Mouse (Mus musculus) frontal cortex, postnatal 14 days (tissue): Measurements from ENCODE around the gene Stxbp1.

Experiments
- DNase-seq, 2 experiments: peaks; one replicate each; pipeline ENCODE4 v3.0.0; 2022; ENCODE audit warnings: low spot score in 2 of 2

Stxbp1 gene

DNA sequence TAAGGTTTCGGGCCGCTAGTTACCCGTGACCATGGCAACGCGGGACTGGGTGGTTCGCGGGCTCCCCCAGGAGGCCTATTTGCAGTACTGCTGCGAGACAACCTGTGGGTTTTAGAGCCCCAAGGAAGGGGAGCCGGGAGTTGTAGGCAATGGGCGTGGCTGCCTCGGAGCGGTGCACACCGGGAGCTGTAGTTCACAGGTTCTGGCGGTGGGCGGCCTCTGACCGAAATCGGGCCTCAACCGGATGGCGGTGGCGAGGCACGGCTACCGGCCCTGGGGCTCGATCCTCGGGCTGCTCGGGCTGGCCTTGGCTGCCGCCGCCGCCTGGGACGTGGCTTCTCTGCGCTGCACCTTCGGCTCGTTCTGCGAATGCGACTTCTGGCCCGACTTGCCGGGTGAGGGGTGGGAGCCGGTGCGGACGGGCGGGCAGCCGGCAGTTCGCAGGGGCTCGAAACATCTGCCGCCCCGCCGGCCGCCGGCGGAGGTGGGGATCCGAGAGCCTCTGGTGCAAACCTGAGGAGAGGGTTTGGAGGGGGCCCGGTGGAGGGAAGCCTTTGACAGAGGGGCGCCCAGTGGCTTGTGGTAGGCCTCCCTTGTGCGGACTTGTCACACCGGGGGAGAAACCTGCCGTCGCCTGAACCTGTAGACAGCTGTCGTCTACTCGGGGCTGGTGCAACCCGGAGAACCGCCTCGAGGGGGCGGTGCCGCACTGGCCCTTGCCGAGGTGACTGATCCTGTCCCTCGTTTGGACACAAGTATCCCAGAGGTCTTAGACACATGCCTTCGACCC, 89.8 kb downstream of the Stxbp1 start, which contains the start of gene Tor2a:
Gene Tor2a (plus strand): TSS at position 179 of the 790 bp plus-strand sequence.
- peak; percentile 95 to 96 for DNase-seq

DNA sequence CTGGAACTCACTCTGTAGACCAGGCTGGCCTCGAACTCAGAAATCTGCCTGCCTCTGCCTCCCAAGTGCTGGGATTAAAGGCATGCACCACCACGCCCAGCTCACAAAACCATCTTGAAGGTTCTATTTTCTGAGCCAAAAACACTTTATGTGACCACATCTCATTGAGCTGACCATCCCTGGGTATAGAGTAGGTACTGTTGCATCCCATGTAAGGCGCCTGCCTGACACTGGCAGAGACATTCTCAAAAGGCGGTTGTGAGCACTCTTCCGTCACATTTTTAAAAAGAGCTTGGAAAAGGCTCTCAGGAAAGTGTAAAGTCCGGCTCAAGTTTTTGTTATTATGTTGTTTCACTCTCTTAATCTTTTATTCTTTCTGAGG, 90.4 kb downstream of the Stxbp1 start:
- no peak for DNase-seq

DNA sequence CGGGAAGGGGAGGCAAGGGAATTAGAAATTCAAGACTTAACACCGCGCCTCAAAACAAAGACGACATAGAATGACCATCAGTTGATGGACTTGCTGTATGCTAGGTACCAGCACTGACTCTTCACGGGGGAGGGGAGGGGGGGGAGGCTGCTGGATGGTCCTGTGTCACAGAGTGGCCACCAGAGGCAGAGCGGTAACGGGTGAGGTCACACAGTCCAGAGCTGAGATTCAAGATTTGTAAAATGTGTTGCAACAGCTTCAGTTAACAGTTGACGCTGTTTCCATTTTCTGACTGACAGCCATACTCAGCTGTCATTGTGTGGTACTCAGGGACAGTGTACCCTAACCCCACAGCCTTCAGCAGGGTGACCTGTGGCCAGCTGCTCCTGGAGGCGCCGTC, 94.9 kb downstream of the Stxbp1 start:
- no peak for DNase-seq

DNA sequence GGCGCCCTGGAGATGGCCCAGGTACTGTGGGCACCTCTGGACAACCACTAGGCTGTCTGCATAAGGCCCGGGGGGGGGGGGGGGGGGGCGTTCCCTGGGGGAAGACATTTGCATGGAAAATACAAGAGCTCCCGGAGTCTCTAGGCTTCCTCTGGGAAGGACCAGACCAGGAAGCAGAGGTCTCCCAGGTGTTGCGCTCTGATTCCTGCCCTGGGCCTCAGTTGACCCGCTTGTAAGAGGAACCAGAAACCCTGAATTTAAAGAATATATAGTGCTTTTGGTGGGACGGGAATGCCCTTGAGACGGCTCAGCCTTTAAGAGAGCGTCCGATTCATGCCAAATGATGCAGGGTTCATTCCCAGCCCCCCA, 95.4 kb downstream of the Stxbp1 start:
- DNase-seq, result no peak

DNA sequence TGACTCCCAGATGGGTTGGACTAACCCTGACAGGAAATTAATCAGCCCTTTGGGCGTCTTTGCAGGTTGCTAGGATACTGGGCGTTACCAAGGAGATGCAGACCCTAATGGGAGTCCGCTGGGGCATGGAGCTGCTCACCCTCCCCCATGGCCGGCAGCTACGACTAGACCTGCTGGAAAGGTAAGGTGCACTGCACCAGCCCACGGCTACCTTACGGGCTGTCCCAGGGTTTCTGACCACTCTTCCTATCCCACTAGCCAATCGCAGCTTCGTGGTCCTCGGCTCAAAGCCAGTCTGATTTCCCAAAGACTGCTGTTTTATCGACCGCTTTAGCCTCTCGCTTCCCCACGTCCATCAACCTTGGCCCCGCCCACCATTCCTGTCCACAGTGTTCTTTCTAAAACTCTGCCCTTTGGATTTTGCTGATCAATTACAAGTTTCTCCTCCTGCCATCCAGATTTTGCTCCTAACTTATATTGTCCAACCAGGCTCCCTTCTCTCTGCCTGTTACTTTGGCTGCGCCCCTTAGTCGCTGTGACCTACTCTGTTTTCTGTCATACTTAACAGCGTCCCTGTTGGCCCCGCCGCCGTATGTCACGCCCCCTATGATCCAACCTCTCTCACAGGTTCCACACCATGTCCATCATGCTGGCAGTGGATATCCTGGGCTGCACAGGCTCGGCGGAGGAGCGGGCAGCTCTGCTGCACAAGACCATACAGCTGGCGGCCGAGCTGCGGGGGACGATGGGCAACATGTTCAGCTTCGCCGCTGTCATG, 96.0 kb downstream of the Stxbp1 start:
- no peak for DNase-seq

DNA sequence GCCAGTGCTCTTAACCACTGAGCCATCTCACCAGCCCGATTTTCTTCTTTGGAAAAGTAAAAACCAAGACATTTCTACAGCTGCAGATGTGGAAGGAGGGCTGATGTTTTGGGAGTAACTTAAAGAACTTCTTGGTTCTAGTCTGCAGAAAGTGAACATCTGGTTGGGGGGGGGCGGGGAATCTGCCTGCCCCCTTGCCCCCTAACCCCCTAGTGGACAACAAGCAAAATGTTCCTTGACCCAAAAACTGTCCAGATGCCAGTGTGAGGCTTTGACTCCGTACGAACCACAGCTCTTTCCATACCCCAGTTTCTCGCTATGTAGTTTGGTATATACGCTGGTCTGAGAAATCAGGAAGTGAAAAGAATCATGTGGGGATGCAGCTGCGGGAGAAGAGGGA, 96.8 kb downstream of the Stxbp1 start:
- DNase-seq, result no peak

DNA sequence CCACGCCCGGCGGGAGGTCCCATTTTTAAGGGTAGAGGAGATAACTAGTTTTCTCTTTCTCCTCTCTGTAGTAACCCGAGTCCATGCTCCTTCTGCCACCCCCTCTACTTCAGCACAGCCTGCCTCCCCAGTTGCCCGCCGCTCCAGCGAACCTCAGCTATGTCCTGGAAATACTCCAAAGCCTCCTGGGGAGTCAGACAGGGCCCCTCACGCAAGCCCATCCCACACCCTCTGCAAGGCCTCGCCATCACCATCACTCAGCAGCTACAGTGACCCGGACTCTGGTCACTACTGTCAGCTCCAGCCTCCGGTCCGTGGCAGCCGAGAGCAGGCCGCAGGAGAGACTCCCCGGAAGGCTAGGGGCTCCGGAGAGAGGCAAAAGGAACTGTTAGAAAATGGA, 98.0 kb downstream of the Stxbp1 start:
- DNase-seq, result no peak

DNA sequence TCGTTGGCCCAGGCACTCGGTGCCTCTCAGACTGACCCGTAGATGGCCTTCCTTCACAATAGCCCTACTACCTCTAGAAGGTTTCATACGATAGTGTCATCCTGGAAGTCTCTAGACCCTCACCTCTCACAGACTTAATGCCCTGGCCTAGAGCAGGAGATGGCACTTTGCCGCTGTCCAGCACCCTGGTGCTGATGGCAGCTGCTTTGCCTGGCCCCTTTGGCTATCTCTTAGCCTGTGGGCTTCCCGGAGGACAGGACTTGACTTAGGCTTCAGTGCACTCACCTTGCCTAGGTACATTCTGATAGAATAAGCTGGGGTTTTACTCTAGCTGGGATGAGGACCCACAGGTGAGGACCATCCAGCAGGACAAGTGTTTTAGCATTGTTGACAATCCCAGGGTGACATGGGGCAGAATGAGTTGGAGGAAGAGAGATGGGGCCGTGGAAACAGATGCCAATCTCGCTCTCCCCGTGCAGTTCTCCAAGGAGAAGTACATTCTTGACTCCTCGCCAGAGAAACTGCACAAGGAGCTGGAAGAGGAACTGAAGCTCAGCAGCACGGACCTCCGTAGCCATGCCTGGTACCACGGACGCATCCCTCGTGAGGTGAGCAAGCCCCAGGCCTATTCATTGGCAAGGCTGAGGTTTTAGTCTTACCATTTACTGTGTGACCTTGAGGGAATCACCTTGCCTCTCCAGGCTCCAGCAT, 102.6 kb downstream of the Stxbp1 start:
- no peak for DNase-seq

DNA sequence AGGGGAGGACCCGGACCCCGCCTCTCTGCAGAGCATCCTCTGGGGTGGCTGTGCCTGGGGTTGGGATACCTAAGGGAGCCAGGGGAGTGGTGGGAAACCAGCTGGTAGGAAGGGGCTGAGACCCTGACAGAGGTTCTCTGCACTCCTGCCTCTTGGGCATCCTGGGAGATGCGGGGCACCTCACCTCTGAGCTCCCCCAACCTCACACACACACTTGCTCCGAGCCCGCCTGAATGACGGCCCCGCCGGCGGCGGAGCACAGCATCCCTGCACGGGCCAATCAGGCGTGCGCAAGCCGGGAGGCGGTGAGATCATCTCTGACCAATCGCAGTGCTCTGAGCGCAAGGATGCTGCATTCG, 104.9 kb downstream of the Stxbp1 start:
- peak; percentile 79 for DNase-seq

DNA sequence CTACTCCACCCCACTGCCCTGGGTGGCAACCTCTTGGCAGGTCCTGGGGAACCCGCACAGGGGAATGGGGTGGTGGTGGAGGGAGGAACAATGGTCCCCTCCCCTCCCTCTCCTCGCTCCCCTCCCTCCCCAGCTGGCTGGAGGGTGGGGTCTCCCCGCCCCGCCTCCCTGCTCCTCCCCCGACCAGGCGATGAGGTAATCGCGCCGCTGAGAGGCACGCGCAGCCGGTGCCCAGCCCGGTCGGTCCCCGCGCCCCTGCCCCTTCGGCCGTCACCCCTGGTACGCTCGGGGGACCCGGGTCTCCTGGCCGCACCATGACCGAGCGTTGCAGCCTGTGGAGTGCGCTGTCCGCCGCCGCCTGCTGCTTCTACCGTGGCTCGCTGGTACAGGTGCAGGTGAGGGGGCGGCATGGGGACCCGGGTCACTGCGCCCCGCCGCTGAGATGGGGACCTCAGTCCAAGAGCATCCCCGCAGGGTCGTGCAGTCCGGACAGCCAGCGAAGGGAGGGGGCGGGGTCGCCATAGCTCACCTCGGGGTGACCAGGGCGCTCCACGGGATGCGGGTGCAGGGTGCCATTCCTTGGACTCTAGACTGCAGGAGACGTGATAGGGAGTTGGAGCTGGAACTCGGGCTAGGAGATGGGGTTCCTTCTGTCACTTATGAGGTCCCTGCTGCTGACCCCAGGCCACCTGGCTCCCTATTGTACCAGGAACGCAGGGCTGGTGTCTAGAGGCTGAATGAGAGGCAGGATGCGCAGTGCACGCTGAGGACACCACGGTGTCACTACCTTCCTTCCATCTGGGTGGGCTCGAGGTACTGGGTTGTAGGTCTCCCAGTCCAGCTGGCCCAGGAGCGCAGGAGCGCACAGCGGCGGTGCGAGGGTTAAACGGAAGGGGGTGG, 105.5 kb downstream of the Stxbp1 start:
- peak in 1 of 2 experiments; percentile 55 for DNase-seq

DNA sequence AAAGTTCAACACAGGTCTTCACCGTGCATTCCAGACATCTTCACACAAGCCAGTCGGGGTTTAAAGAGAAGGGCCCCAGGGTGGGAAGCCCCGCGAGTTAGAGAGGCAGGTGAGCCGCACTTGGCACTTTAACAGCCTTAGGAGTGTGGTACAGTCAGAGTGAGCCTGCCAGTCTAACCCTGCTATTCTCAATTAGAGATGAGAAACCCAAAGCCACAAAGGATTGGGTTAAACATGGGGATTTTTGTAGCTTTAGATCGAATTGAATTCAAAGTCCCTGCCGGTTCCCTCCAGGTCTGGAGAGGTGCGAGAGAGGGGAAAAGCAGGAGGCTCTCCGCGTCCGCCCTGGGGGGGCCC, 106.2 kb downstream of the Stxbp1 start, which contains the start of gene 6330409D20Rik:
Gene 6330409D20Rik (minus strand): TSS at position 101 of the 357 bp plus-strand sequence.
- DNase-seq, result no peak

DNA sequence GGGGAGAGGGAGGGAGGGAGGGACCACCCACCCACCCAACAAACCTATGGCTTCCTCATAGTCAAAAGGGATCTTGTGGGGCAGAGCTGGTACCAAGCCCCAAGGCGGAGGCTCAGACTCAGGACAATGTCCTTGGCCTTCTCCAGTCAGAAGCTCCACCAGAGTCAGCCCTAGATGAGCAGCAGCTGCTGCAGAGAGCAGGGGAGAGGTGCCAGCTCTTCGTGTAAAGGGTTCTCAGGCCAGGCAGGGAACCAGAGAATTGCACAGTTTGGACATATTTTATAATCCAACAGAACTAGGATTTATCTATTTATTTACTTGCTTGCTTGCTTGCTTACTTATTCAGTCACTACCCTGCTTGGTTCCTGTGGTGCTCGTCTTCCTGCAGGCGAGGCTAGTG, 107.7 kb downstream of the Stxbp1 start:
- DNase-seq, result no peak
